Mouse (Mus musculus) spleen, postnatal 10 days (tissue): ENCODE data around the gene Diras2.
A peak's percentile ranks its signal among the peaks of the same experiment; 100 is the strongest.
"Not testable (repeated sequence)": the region's sequence is repeated elsewhere in the genome, so short reads cannot be mapped to it uniquely, and the experiment has no call there.

Source experiments
- DNase-seq, 2 experiments: peaks; one replicate each; pipeline ENCODE4 v3.0.0; 2021 to 2022; ENCODE audit warnings: low spot score in 2 of 2

Diras2 gene

GRCm38 (mm10) chr13:52519425-52519824 lies 11.7 kb downstream of the Diras2 start:
- no peak for DNase-seq

GRCm38 (mm10) chr13:52518377-52518776 lies 12.7 kb downstream of the Diras2 start:
- no peak for DNase-seq

GRCm38 (mm10) chr13:52517021-52517420 lies 14.1 kb downstream of the Diras2 start:
- no peak for DNase-seq

DNA sequence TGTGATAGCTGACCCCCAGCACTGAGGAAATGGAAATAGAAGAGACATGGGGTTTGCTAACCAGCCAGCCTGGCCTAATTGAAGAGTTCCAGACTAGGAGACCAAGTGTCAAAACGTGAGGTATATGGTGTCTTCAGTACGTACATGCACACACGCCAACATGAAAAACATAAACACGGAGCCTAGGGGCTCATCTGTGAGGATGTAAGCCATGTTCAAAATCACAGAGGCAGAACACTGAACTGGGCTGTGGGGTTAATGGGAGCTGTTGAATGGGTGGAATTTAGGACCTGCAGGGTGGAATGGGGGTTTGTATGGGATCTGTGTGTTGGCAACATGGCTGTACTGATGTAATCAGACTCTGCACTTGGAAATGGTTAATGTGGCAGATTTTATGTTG lies 14.5 kb downstream of the Diras2 start:
- DNase-seq, result no peak

- no peak for DNase-seq
Observed at GRCm38 (mm10) chr13:52516051-52516450, 15.0 kb downstream of the Diras2 start.

GRCm38 (mm10) chr13:52513554-52513953 lies 17.5 kb downstream of the Diras2 start:
- no peak for DNase-seq

DNA sequence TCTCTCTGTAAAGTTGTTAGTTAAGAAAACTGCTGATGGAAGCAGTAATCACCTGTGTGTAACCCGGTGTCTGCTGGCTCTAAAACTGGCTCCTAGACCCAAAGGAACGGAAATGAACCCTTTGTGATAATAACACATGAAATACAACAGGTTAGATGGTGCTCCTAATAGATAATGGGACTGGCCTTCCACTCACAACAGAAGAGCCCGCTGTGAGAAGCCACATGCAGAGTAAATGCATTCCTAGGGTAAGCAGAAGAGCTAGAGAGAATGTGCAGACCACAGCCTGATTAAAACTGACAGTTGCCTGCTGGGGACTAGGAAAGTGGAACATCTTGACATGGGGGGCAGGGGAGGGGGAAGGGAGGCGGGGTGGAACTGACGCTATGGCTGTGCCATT lies 18.7 kb downstream of the Diras2 start:
- DNase-seq, result no peak

GRCm38 (mm10) chr13:52510172-52510880 lies 20.8 kb downstream of the Diras2 start:
- DNase-seq, result no peak

- DNase-seq, result no peak
Observed at GRCm38 (mm10) chr13:52507460-52508293, 23.4 kb downstream of the Diras2 start.

DNA sequence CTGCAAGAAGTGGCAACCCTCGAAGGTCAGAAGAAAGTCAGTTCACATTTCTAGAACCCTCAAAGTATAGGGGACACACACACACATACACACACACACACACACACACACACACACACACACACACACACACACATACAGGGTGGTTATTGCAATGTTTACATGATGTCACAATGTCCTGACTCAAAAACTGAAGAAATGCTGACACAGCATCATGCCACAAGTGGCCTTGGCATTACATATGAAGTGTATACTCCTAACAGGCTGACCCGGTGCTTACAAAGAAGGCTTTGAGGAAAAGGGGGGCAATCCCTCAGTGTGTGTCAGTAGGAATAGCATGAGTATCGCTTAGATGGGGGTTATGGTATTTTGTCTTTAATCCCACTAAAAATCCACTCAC lies 24.3 kb downstream of the Diras2 start:
- DNase-seq, result not testable (repeated sequence)

GRCm38 (mm10) chr13:52505683-52506285 lies 25.3 kb downstream of the Diras2 start:
- DNase-seq, result not testable (repeated sequence)

- no peak for DNase-seq
Observed at GRCm38 (mm10) chr13:52501686-52502085, 29.4 kb downstream of the Diras2 start.

DNA sequence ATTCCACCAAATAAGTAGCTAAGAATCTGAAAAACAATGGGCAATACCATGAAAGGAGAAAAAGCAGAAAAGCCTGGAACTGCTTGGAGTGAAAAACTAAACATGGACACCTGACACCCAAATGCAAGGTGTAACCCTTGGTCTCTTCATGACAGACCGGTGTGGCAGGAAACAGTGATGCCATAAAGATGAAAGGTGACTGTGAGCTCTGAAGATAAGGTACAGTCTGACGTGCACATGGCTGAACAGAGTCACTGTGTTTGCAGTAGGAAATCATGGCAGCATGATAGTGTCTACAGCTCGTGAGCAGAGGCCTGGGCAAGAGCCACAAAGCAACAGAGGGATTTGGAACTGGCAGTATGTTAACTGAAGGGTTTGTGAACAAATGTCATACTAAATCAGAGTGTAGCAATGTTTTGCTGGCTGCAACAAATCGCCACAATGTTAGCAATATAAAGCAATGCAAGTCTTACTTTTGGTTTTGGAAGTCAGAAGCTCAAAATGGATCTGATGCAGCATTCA lies 34.0 kb downstream of the Diras2 start:
- DNase-seq, result no peak

DNA sequence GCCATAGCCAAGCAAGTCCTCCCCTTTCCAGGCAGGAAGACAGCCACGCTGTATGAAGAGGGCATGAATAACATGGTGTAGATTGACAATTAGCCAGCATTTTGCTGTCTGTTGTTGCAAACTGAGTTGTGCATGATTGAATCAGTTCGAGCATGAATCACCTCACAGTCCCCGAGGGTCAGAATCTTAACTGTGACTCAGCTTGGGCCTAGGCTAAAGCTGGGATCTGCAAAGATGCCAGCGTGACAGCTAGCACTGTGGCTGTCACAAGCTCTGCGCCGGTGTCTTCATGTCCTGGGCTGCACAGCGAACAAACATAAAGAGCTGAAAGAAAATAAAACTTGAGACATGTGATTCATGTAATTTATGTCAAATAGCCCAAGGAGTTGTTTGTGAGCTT lies 42.3 kb downstream of the Diras2 start:
- DNase-seq, result no peak

DNA sequence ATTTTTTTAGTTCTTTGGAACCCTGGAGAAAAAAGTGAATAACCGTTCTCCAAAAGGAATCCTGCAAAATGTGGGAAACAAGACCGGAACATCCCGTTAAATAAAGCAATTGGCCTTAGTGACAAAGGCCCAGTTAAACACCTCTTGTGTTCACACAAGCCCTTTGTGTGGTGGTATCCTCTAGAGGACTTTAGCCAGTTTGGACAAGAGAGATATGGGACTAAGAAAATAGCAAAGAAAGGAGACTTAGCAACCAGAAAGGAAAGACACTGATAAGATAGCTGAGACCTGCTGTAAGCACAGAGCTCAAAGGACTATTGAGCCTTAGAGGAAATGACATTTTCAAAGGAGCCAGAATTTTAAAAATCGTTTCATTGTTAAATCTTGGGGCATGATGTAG lies 47.0 kb downstream of the Diras2 start:
- no peak for DNase-seq

DNA sequence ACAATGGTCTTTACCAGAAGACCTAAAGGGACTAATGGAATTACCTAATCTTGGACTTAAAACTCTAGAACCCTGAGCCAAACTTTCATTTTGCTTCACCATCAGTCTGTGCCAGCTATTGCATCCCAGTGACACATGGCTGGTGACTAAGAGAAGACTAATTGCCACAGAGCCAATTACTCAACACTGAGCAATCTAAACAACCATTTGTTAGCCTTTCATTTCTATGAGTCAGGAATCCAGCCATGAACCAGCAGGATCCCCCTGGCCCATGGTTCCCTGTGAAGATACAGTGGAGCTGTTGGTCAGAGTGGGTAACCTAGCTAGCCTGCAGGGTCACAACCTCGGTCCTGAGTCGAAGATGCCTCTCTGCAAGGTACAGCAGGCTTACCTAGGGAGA lies 49.3 kb downstream of the Diras2 start:
- DNase-seq, result no peak

DNA sequence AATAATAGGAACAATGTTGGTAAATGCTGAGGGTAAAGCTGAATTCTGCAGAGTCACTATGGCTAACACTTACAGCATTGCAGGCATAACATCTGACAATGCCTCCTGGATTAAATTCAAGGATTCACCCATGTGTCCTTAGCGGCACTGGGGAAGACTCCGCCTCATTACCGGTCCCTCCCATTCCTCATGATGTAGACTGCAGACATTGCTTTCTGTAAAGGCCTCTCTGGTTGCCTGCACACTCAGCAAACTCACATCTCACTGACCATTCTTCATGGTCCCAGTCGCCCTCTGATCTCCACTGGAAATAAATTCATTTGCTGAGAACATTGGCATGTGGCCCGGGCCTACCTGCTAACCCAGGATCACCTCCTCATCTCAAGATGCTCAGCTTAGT lies 51.9 kb downstream of the Diras2 start:
- no peak for DNase-seq

DNA sequence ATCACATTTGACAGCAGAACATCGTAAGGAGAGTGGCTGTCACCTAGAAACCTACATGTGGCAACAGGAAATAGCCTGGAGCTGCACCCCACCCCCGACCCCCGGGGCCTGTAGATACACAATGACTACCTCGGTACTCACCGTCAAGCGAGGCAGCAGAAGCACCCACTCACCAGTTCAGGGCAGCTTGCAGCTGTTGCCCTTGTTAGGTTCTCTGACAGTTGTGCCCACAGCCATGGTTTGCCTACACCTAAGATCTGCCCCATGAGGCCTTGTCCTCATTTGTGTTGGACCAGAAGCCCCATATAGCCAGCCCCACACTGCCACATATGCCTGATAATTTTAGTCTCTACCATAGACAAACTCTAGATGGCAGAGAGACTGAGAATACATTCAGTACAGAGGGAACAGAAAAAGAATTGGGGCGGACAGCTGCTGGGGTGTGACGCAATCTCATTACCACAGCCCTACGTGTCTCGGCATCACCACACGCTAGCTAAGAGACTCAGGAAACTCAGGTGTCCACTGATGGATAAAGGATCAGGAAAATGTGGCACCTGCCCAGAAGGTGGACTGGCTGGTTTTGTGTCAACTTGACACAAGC lies 54.0 kb downstream of the Diras2 start:
- no peak for DNase-seq

DNA sequence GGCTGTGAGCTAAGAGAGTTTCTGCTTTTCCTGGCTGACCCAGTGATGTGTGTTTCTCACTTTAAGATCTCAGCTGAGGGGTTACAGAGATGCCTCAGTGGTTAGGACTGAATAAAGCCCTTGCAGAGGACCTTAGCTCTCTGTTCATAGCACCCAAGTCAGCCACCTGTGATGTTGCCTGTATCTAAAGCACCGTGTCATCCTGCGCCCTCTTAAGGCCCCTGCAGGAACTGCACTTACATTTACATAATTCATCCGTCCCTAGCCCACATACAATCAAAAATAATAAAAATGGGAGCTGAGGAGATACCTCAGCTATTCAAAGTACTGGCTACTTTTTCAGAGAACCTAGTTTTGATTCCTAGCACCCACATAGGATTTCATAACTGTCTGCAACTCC lies 54.9 kb downstream of the Diras2 start:
- DNase-seq, result peak in 1 of 2 experiments; percentile 25

DNA sequence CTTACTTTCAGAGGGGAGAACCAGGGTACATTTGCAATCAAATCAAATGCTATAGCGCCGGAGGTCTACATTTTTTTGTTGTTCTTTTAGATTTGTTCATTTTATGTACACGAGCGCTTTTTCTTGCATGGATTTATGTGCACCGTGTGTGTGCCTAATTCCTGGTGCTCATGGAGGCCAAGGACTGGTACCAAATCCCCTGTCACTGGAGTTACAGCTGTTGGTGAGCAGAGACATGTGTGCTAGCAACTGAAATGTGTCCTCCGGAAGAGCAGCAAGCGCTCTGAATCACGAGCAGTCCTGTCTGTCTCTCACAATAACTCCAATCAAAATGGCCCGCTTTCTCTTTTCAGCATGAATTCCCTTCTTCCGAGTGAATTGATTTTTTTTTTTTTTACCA lies 55.8 kb downstream of the Diras2 start:
- DNase-seq, result no peak

DNA sequence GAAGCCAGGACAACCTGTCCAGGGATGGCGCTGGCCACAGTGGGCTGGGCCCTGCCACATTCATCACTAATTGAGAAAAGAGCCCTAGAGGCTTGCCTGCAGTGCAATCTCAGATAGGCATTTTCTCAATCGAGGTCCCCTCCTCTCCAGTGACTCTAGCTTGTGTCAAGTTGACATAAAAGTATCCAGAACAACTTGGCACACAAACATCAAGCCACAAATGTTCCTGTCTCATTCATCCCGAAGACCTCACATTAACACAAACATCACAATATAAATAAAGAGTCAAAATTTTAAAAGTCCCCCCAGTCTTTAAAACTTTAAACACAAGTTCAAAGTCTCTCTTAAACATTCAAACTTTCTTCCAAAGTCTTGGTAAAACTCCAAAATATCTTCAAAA lies 56.3 kb downstream of the Diras2 start:
- no peak for DNase-seq
